Mouse (Mus musculus) CD4-positive helper T cell, adult 2 months (primary cell): Measurements from ENCODE around the gene Slc12a5.

Source experiments
- DNase-seq: peaks from one replicate; pipeline ENCODE4 v3.0.0-alpha.2; 2012; ENCODE audit warnings: low read depth, missing footprints, low spot score

Slc12a5 gene

GRCm38 (mm10) chr2:164947506-164947905 lies 13.1 kb upstream of the Slc12a5 start:
- DNase-seq = no peak

GRCm38 (mm10) chr2:164947930-164948329 lies 12.7 kb upstream of the Slc12a5 start:
- peak; percentile 34 for DNase-seq

- peak; percentile 29 for DNase-seq
Measured at GRCm38 (mm10) chr2:164948962-164949361, 11.6 kb upstream of the Slc12a5 start.

GRCm38 (mm10) chr2:164950501-164950900 lies 10.1 kb upstream of the Slc12a5 start:
- peak; percentile 59 for DNase-seq

- DNase-seq = no peak
Measured at GRCm38 (mm10) chr2:164951745-164952144, 8.9 kb upstream of the Slc12a5 start.

GRCm38 (mm10) chr2:164952448-164952847 lies 8.2 kb upstream of the Slc12a5 start:
- peak; percentile 55 for DNase-seq

- DNase-seq = peak; percentile 82
Measured at GRCm38 (mm10) chr2:164953224-164953623, 7.4 kb upstream of the Slc12a5 start.

GRCm38 (mm10) chr2:164955725-164956124 lies 4.9 kb upstream of the Slc12a5 start:
- no peak for DNase-seq

- no peak for DNase-seq
Measured at GRCm38 (mm10) chr2:164956195-164956594, 4.4 kb upstream of the Slc12a5 start.

GRCm38 (mm10) chr2:164957548-164958315 lies 2.9 kb upstream of the Slc12a5 start:
- no peak for DNase-seq

- peak; percentile 67 for DNase-seq
Measured at GRCm38 (mm10) chr2:164961506-164962182, 1.0 kb downstream of the Slc12a5 start.

GRCm38 (mm10) chr2:164962183-164962580 lies 1.6 kb downstream of the Slc12a5 start:
- DNase-seq = no peak

GRCm38 (mm10) chr2:164964242-164964894 lies 3.8 kb downstream of the Slc12a5 start:
- DNase-seq = no peak

GRCm38 (mm10) chr2:164964981-164965380 lies 4.4 kb downstream of the Slc12a5 start:
- no peak for DNase-seq

- no peak for DNase-seq
Measured at GRCm38 (mm10) chr2:164966381-164966780, 5.8 kb downstream of the Slc12a5 start.

- no peak for DNase-seq
Measured at GRCm38 (mm10) chr2:164967193-164967592, 6.6 kb downstream of the Slc12a5 start.

- no peak for DNase-seq
Measured at GRCm38 (mm10) chr2:164967761-164968440, 7.3 kb downstream of the Slc12a5 start.

- no peak for DNase-seq
Measured at GRCm38 (mm10) chr2:164968451-164968851, 7.8 kb downstream of the Slc12a5 start.

GRCm38 (mm10) chr2:164969348-164969781 lies 8.8 kb downstream of the Slc12a5 start:
- no peak for DNase-seq

GRCm38 (mm10) chr2:164970631-164971196 lies 10.1 kb downstream of the Slc12a5 start:
- DNase-seq = no peak

- no peak for DNase-seq
Measured at GRCm38 (mm10) chr2:164972646-164973045, 12.0 kb downstream of the Slc12a5 start.
